Mouse (Mus musculus): ENCODE measurements around the gene Map1lc3b.
A peak's percentile ranks its signal among the peaks of the same experiment; 100 is the strongest.

DNA sequence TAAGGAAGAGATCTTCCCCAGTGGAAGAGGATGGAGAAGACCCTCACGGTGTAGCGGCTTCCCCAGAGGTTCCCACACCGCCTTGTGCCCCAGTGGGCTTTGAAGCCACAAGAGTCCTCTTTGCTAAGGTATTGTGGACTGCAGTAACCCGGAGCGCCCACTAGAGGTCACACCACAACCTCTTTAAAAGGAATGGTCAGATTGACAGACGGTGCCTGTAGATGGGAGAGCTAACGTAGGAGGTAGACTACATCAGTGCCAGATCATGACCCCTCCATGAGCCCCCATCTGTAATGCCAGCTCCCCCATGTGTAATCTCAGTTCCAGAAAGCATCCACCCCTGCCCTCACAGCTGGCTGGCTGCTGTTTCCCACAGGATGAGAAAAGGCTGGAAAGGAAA lies 43.0 kb upstream of the Map1lc3b start:
- TF ChIP-seq POLR2A (IDR thresholded peaks at IDR 0.05; ENCODE audit: insufficient read depth, low read length) (no peak), EP300 (IDR thresholded peaks at IDR 0.05; ENCODE audit: insufficient read depth, low read depth, low read length) (no peak), CTCF (IDR thresholded peaks at IDR 0.05; ENCODE audit: low read depth, low read length) (peak; percentile 70)
